Mouse (Mus musculus): ENCODE results near the gene Shisa2.

Shisa2 gene

DNA sequence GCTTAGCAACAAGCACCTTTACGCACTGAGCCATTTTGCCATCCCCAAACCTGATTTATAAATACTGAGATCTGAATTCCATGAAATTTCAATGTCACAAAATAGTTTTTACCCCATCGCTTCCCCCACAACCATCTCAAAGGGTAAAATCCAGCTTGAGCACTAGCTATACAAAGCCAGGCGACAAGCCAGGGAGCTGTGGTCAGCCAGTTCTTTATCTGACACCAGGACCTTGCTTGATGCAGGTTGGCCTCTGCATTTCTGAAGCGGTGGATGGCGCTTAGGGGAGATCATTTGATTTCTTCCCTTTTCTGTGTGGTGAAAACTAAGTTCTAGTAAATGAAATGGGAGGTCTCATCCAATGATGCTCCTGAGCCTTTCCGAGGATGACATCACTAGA is 7.0 kb downstream of the Shisa2 start:
- no peak for DNase-seq (ENCODE audit: low spot score in 2 of 2)

DNA sequence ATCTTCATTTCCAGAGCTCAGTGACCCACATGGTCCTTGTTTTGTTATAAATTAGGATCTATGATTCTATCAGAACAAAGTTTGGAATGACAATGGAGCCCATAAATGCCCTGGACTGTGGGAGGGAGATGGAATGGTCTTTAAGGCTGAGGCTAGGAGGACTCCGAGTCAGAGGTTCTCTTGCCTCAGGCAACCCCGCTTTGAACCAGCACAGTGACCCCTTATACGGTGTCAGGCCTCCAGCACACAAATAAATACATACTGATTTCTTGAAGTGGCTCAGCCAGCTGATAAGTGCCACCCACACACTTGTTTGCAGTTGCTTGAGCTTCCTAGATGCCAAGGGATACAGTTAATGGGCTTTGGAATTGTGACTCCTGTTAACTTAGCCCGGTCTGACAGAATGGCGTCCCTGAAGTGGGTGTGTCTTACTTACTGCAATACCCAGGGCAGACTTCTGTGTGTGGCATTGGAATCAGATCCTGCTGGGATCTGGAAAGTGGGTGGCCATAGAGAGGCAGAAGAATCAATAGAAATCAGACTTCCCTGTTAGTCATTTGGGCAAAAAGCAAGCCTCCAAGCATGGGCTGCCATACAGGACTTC is 8.3 kb downstream of the Shisa2 start:
- no peak for DNase-seq (ENCODE audit: low spot score in 2 of 2)

DNA sequence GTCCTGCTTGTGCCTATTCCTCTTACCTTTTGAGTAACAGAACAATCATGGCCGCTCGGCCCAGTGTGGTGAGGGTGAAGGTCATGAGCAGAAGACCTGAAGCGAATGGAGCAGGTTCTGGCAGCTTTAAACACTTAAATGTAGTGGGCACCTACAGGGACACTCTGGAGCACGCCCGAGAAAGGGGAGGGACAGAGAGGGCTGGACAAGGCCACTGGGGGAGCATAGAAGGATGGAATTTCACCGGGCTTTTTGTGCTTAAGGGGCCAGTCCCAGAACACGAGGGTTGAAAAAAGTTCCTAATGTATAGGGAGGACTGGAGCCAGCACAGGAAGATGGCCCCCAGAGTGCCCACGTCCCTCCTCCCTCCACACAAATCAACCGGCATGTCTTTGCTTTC is 8.9 kb downstream of the Shisa2 start:
- no peak for DNase-seq (ENCODE audit: low spot score in 2 of 2)

GRCm38 (mm10) chr14:59638906-59639703 is 14.0 kb downstream of the Shisa2 start:
- DNase-seq (ENCODE audit: low spot score in 2 of 2), result no peak

GRCm38 (mm10) chr14:59641856-59642255 is 16.7 kb downstream of the Shisa2 start:
- DNase-seq (ENCODE audit: low spot score in 2 of 2), result no peak

GRCm38 (mm10) chr14:59643582-59643981 is 18.5 kb downstream of the Shisa2 start:
- no peak for DNase-seq (ENCODE audit: low spot score in 2 of 2)

- DNase-seq (ENCODE audit: low spot score in 2 of 2), result no peak
Observed at GRCm38 (mm10) chr14:59644166-59644565, 19.1 kb downstream of the Shisa2 start.

- DNase-seq (ENCODE audit: low spot score in 2 of 2), result no peak
Observed at GRCm38 (mm10) chr14:59644896-59645295, 19.8 kb downstream of the Shisa2 start.

DNA sequence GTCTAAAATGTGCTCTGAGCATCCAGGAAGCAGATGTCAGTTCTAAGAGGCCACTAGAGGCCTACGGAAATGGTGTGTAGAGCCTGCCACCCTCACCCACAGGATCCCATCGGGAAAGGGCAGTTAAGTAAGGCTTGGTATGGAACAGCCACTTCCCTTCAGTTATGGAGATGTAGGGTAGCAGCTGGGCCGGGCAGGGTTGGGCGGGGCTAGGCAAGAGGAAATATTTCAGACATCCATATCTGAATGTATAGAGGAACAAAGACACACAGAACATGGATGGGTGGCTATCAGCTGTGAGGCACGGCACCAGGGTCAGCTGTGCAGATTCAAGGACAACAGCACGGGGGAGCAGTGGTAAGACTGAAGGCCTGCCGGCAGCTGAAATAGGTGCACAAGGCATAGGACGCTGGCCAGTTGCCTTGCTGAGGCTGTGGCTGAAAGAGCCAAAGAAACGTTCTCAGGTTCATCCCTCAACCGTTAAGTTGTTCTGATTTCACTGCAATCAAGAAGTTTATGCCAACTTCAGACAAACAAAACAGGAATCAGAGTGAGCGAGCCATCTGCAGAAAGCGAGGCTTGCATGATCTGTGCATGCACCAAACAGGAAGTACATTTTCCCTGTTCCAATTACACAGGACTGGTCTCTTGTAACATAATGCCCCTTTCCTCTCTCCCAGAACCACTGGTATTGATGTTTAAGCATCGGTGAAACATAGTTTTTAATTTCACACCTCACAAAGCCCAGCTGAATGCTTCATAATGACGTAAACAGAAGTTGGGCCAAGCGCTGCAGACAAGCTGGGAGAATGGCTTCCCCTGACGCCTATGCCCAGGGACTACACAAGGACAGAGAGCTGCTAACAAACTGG is 22.0 kb downstream of the Shisa2 start:
- DNase-seq (ENCODE audit: low spot score in 2 of 2), result no peak

DNA sequence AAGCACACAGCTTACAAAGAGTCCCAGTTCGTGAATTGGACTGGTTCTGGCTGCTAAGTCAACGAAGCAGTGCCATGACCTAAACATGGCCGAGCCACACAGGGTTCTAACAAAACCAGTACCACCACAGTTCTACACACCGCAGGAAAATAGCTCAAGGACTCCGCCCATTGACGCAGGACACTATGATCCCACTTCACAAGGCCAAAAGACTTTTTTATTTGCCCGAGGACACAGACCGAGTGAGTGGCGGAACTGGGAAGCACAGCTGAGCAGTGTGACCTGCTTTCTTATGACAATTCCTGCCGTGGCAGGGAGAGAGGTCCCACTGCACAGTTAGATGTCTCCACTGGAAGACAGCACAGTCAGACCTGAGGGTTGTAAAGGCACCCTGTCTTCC is 23.5 kb downstream of the Shisa2 start:
- no peak for DNase-seq (ENCODE audit: low spot score in 2 of 2)

GRCm38 (mm10) chr14:59649337-59649736 is 24.2 kb downstream of the Shisa2 start:
- no peak for DNase-seq (ENCODE audit: low spot score in 2 of 2)

GRCm38 (mm10) chr14:59656591-59656990 is 31.5 kb downstream of the Shisa2 start:
- DNase-seq (ENCODE audit: low spot score in 2 of 2), result peak in 1 of 2 experiments; percentile 5

- no peak for DNase-seq (ENCODE audit: low spot score in 2 of 2)
Observed at GRCm38 (mm10) chr14:59657098-59657497, 32.0 kb downstream of the Shisa2 start.

- DNase-seq (ENCODE audit: low spot score in 2 of 2), result no peak
Observed at GRCm38 (mm10) chr14:59672893-59673515, 47.9 kb downstream of the Shisa2 start.

GRCm38 (mm10) chr14:59674556-59674955 is 49.4 kb downstream of the Shisa2 start:
- DNase-seq (ENCODE audit: low spot score in 2 of 2), result no peak

DNA sequence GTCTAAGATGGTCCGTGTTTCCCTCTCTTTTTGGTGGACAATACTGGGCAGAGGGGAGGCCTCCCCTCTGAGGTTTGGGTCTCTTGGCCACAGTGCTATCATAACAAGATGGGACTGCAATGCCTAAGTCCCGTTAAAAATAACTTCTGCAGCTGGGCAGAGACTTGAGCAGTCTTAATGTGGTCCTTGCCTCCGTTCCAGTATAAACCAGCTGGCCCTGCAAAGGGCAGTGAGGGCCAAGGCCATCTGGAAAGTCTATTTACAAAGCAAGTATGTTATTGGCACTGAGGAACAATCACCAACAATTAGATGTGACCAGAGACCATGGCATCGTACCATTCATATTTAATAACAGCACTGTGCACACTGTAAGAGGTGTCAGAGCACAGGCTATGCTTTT is 50.2 kb downstream of the Shisa2 start:
- no peak for DNase-seq (ENCODE audit: low spot score in 2 of 2)

DNA sequence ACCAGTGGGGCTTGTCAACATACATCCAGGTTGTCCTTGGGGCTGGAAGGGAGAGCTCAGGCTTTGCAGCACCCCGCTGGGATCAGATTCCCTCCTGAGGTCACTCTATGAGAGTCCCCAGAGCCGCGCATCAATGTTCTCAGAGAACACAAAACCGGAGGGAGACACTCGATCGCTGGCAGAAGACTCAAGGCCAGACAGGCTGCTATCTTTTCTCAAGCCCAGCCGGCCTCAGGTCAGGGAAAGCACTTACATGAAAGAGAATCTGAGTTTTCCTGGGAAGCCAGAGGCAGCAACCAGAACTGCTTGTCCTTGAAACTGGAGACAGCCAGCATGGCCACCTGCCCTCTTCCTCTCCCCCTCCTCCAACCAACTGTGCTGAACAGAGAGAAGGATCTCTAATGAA is 52.5 kb downstream of the Shisa2 start:
- no peak for DNase-seq (ENCODE audit: low spot score in 2 of 2)

Measured in frontal cortex, postnatal 36 days (tissue).